ENCODE assay signal across 12 mouse cellular contexts in the genomic region with DNA sequence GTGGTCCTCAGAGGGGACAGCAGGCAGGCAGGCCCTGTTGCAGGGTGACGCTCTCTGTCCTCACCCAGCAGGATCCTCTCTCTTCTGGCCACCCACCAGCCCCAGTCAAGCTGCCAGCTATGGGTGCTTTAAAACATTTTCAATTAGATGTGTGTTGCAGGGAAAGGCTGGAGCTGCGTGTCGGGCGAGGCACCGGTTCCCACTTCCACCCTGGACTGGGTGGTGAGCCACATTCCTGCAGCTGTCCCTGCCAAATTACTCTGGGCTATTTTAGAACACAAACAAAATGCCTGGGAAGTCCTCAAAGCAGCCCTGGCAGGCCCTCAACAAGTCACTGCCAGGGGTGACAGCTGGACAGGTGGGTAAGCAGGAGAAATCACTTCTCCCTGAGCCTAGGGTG. TPM values are rescaled to one million over a fixed set of nuclear protein-coding genes. Genes with fewer than 3 reads are reported as not detected.
DNase-seq lines count a peak whose midpoint lies in the region; TF ChIP-seq lines count a peak whose summit lies in the region.
"Had no signal": no experiment of that assay in that cellular context is flagged by ENCODE, and none has a peak within 500 bp of the region (broad histone marks: within the 10 kb centered on the region; RNA-seq: fewer than 3 reads in every experiment).

No protein-coding gene starts in this region.

- no peaks in the 10 kb centered on the region for H3K4me1 ChIP-seq in thymus, adult 2 months (replicated peaks; ENCODE audit: control insufficient read depth, insufficient read depth, low read length)
- H3K4me1 ChIP-seq: liver, embryonic 13.5 days had no signal

- peak; percentile 5 for DNase-seq in adrenal gland, postnatal 10 days
- DNase-seq in adrenal gland, postnatal 36 days: no peak
- peak; percentile 39 for DNase-seq in layer of hippocampus, adult 11-12 months (ENCODE audit: low spot score)
- no peak for DNase-seq in layer of hippocampus, adult 9-10 months (ENCODE audit: low spot score)
- peak; percentile 31 to 34 for DNase-seq in gastrocnemius, postnatal 36 days
- peak; percentile 29 for DNase-seq in lung, postnatal 25 days (ENCODE audit: low spot score)
- DNase-seq in urinary bladder, postnatal 4 days (ENCODE audit: low spot score in 2 of 2): no peak
- no peak for DNase-seq in thymus, adult 2 months
- DNase-seq: liver, embryonic 13.5 days; thymus, postnatal 4 days had no signal

- H3K27me3 ChIP-seq in thymus, adult 2 months (ENCODE audit: control insufficient read depth, insufficient read depth, low read length): no peaks in the 10 kb centered on the region
- H3K27me3 ChIP-seq: intestine, embryonic 15.5 days had no signal

- no peak overlapping the region for H3K4me3 ChIP-seq in thymus, adult 2 months (ENCODE audit: control insufficient read depth, insufficient read depth, low read length)
- H3K4me3 ChIP-seq: intestine, embryonic 15.5 days; liver, embryonic 13.5 days had no signal

- TF ChIP-seq CTCF in thymus, adult 2 months (IDR thresholded peaks at IDR 0.05; ENCODE audit: borderline replicate concordance, control insufficient read depth, extremely low read depth, insufficient read depth, low read length, poor library complexity): no peak

- intact Hi-C loops in gastrocnemius, postnatal 36 days (cut with DNase I): no loop called here

- H3K27ac ChIP-seq in thymus, adult 2 months (ENCODE audit: control insufficient read depth, insufficient read depth, low read length): no peak overlapping the region
- H3K27ac ChIP-seq: intestine, embryonic 15.5 days; liver, embryonic 13.5 days had no signal

- no peak for TF ChIP-seq POLR2A in thymus, adult 2 months (IDR thresholded peaks at IDR 0.05; ENCODE audit: control insufficient read depth, extremely low read depth, insufficient read depth, low read length, poor library complexity)

- WGBS in thymus, adult 2 months: 93% methylated on average over 5 of the region's 5 CpGs

- no peaks in the 10 kb centered on the region for H3K36me3 ChIP-seq in thymus, adult 2 months (ENCODE audit: control insufficient read depth, insufficient read depth, low read length)
- H3K36me3 ChIP-seq: G1E; intestine, embryonic 15.5 days; liver, embryonic 13.5 days had no signal

RNA-seq across cellular contexts. Expression of gene Stum, which starts 20.9 kb away (rescaled TPM):
- 1 to 10 TPM; 1.1 to 1.5 TPM for total RNA-seq in adrenal gland, postnatal 10 days (2021)
- total RNA-seq in adrenal gland, postnatal 36 days (2021): under 1 TPM; 0.50 to 0.53 TPM
- total RNA-seq in gastrocnemius, postnatal 36 days (2021): under 1 TPM; 0.18 to 0.42 TPM
- polyA plus RNA-seq in thymus, adult 2 months (2012; rRNA removed): 0.94 and 1.3 TPM in 2 replicates
- polyA plus RNA-seq: G1E had no signal

Comparison
In these comparisons a context has a peak if more than half of its experiments do, and no peak if none do; other contexts are left out.
1. DNase-seq: peak in adrenal gland, postnatal 10 days (single experiment), layer of hippocampus, adult 11-12 months (single experiment), gastrocnemius, postnatal 36 days (2 of 2) and lung, postnatal 25 days (single experiment); none in adrenal gland, postnatal 36 days (0 of 2), layer of hippocampus, adult 9-10 months (single experiment), urinary bladder, postnatal 4 days (0 of 2) and thymus, adult 2 months (single experiment).